Mouse (Mus musculus): ENCODE data around the gene Mettl26.
A peak's percentile ranks its signal among the peaks of the same experiment; 100 is the strongest.

Mettl26 gene

DNA sequence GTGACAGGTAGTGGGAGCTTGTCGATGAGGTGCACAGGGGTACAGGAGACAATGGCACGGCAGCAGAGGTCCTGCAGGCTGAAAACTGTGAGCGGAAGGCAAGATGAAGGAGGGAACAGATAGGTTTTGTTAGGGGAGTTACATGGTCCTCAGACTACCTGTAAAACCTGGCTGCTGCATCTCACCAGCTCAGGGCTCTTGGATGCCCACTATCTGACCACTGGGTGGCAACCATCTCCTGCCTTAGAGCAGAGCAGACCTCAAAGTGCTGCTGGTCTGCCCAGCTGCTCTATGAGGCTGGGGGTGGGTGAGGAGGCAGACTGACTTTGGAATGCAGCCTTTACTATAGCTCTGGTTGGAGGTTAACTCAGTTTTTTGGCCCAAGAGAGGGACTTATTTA lies 8.9 kb downstream of the Mettl26 start:
- DNase-seq (ENCODE audit: low spot score in 2 of 2) = no peak

DNA sequence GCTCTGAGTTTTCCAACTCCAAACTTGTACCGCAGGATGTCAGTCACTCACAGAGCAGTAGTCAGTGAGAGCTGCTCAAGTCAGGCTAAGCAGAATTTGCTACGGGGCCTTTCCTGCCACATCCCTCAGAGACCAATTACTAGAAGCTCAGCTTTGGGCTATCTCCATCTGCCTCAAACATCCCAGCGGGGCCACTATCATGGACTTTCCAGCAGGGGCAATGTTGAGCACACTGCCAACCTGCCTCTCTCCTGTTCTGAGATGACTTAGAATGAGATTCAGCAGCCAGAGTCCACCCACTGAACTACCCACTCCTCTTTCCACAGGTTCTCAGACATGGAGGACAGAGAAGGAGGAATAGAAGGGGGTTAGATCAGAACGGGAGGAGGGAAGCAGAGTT lies 10.8 kb downstream of the Mettl26 start:
- no peak for DNase-seq (ENCODE audit: low spot score in 2 of 2)

DNA sequence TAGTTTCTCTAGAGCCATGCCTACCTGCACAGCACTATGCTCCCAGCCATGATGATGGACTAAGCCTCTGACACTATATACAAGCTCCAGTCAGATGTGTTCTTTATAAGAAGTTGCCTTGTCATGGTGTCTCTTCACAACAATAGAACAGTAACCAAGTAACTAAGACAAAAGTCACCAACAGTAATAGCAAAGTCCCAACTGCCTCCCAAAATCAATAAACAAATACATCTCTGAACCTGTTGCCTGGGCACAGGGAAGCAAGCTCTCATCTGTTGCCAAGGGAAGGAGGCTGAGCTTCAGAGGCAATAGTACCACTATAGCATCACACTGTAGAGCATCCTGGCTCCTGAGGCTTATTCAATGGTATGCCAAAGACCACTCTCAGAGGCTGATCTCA lies 11.9 kb downstream of the Mettl26 start:
- no peak for DNase-seq (ENCODE audit: low spot score in 2 of 2)

DNA sequence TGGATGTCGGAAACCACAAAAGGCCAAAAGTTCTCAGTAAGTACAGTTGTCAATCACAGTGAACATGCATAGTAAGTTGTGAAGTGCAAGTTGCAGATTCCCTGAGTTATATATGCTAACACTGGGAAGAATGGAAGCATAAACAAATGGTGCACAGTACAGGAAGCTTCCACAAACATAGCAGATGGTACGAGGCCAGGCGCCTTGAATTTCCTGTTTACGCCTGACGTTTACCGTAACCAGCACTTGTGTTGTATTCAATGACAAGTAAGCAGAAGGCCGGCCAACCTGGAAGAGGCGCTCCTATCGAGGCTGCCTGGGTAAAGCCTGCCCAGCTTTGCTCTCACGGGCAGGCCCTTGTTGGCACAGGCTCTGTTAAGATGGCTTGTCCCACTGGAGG lies 12.6 kb downstream of the Mettl26 start:
- DNase-seq (ENCODE audit: low spot score in 2 of 2) = no peak

DNA sequence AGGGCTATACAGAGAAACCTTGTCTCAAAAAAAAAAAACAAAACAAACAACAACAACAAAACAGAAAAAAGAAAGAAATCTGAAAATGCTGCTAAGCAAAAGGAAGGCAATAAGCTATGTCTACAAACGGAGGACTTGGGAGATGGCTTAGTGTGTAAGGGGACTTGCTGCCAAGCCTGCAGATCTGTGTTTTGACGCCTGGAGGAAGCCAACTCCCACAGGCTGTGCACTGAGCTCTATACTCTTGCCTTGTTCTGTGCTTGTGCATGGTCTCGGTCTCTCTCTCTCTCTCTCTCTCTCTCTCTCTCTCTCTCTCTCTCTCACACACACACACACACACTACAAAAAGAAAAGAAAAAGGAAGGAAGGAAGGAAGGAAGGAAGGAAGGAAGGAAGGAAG lies 14.0 kb downstream of the Mettl26 start:
- no peak for DNase-seq (ENCODE audit: low spot score in 2 of 2)

DNA sequence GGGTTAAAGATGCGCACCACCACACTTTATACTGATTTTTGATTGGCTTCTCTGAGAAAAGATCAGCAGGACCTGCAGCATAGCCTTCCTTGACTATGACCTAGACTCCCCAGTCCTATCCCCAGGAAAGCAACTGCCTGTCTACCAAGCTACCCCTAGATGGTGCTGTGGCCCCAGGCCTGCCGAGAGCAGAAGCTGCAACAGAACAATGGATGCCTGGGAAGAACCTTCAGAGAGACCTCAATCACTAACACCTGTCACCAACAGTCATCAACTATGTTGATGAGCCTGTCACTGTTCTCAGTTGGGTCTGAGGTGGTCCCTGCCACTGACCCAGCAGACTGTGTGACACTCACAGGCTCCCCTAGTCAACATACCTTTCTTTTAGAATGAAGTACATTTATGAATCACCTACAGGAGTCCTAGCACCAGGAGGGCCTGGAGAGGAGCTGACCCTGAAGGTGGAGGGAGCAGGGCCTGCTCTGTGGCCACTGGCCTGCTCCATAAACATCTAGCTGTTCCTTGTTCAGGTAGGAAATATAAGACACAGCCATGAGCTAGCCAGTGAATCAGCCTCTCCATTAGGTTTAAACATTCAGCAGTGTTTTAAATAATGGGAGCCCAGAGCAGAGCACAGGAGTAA lies 19.2 kb downstream of the Mettl26 start:
- DNase-seq (ENCODE audit: low spot score in 2 of 2) = peak; percentile 43 to 69

DNA sequence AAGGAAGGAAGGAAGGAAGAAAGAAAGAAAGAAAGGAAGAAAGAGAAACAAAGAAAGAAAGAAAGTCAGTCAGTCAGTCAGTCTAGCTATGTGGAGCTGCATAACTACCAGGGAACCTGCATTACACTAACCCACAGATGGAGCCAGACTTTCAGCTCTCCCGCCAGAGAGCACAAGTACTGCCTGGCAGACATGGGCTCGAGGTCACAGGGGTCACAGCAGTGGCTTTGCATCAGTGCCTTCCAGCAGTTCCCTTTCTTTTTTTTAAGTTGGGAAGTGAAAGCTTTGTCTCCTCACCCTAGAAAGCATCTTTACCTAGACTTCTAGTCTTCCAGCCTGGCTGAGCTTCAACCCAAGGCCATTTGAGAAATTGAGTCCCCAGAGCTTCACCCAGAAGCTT lies 20.5 kb downstream of the Mettl26 start:
- no peak for DNase-seq (ENCODE audit: low spot score in 2 of 2)

DNA sequence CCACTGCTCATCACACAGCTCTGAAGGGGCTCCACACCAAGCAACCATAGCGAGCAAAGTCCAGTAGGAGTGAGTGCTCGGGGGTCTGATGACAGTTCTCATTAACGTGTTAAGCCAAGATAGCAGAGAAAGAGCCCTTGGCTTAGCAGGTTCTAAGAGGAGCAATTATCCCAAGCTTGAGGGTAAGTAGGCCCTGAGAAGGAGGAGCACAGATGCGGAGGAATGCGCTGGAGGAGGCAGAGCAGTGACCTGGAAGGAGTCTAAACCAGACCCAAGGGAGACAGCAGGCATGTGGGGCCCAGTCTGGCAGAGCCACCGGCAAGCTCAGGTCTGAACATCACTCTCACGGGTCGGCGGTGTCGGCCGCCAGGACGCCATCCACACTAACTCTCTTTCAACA lies 21.0 kb downstream of the Mettl26 start:
- DNase-seq (ENCODE audit: low spot score in 2 of 2) = no peak

DNA sequence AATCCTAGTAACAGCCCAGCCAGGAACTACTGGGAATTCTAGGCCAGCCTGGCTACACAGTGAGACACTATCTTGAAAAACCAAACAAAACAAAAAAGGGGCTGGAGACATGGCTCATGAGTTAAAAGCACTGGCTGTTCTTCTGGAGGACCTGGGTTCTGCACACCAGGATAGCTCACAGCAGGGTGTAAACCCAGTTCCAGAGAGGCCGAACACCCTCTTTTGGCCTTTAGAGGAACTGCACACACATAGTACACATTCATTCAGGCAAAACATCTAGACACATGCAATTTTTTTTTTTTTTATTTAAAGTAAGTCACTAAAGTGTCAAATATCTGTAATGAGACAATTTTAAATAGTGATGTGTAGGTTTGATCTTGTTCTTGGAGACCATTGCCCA lies 25.3 kb downstream of the Mettl26 start:
- no peak for DNase-seq (ENCODE audit: low spot score in 2 of 2)

DNA sequence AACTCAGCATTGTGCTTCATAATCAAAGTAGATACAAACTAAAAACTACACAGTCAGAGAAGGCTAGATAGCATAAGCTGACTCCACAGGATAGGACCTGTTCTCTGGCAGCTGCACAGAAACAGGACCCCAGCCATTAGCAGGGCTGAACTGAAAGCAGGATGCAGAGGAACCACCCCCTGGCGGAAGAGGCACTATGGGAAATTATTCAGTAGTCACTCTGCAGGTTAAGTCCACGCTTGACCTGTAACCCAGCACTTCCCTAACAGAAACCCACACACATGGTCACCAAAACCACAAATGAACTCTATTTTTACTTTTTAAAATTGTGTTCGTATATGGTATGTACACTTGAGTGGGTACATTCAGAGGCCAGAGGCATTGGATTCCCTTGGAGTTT lies 28.2 kb downstream of the Mettl26 start:
- DNase-seq (ENCODE audit: low spot score in 2 of 2) = no peak

DNA sequence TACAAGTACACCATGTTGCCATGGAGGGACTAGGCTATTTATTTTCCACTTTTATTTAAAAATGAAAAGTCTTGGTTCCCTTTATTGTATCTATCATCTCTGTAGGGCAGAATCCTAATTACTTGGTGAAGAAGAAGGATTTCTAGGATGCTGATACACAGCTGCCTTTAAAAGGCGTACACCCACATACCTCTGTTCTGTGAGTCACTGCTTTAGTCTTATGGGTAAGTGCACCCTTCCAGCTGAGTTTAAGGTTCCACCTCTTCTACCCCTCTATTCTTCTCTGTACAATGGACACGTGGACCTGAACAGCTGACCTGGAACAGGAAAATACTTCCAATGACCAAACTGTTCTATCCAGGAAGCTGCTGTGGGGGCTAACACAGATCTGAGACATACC lies 32.8 kb downstream of the Mettl26 start:
- no peak for DNase-seq (ENCODE audit: low spot score in 2 of 2)

DNA sequence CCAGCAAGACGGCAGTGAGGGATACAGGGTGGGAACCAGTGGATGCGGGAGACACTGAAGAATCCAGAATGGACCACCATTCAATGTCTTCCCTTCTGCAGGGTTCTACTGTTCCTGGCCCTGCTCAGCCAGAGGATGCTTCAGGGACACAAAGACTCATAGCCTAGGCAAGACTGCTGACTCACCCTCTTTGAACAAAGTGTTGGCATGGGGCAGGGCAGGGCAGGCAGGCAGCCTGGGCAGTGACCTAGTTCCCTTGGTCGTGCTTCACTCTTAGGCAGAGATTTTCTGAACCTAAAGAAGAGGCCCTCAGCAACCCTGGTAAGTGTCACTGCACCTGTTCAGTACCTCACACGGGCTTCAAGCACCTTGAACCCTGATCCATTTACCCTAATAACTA lies 36.9 kb downstream of the Mettl26 start:
- DNase-seq (ENCODE audit: low spot score in 2 of 2) = no peak

DNA sequence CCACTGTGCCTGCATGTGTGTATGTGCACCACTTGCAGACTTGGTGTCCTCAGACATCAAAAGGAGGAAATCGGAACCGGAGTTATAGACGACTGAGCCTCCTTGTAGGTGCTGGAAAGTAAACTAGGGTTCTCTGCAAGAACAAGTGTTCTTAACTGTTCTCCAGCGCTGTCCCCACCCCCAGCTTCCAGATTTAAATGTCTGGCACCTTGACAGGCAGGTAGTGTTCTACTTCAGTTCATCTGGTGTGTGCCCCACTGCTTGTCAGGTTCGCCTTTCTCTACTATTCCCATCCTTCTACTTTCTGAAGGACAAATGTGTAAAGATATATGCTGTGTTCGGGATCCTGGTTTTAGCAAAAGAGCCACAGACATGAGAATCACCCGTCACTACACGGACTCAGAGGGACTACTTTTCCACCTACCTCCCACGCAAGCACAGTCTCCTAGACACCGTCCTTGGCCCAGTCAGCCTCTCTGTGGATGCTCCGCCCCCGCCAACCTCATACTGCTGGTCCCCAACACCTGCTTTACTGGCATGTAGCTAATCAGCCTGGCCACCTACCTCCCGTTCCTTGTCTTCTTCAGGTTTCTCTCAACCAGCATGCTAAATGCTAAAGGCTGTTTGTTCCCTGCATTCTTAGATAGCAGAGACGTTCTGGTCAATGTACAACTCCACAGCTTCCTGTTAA lies 38.5 kb downstream of the Mettl26 start:
- no peak for DNase-seq (ENCODE audit: low spot score in 2 of 2)

DNA sequence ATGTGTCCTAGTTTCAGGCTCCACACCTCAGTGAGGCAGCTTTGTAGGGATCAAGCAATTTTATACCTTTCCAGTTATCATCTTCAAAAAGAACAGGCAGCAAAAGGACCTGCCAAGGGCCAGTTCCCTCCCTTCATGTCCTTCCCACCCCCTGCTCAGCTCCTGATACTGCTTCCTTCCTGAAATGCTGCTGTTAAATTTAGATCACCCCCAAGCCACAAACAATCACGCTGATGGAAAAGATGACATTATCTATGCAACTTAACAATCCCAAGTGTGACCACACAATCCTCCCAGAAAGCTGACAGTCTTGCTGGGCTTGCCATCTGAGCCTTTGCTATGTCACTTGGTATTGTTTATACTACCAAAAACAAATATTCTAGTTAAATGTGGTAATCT lies 39.0 kb downstream of the Mettl26 start:
- no peak for DNase-seq (ENCODE audit: low spot score in 2 of 2)

DNA sequence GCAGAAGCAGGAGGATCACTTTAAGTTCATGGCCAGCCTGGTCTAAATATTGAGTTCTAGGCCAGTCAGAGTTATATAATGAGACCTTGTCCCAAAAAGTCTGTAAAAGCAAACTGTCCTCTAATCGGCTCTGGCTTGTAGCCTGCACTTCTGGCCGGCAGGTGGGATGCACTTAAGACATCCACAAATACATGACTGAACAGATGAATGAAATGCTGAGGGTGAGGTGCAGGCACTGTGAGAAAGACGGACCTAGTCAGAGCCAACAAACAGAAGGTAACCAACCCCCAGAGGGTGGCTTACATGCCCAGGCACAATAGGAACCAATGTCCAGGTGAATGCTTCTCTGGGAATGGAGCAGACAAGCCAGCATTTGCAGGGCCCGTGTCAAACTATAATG lies 39.4 kb downstream of the Mettl26 start:
- no peak for DNase-seq (ENCODE audit: low spot score in 2 of 2)

DNA sequence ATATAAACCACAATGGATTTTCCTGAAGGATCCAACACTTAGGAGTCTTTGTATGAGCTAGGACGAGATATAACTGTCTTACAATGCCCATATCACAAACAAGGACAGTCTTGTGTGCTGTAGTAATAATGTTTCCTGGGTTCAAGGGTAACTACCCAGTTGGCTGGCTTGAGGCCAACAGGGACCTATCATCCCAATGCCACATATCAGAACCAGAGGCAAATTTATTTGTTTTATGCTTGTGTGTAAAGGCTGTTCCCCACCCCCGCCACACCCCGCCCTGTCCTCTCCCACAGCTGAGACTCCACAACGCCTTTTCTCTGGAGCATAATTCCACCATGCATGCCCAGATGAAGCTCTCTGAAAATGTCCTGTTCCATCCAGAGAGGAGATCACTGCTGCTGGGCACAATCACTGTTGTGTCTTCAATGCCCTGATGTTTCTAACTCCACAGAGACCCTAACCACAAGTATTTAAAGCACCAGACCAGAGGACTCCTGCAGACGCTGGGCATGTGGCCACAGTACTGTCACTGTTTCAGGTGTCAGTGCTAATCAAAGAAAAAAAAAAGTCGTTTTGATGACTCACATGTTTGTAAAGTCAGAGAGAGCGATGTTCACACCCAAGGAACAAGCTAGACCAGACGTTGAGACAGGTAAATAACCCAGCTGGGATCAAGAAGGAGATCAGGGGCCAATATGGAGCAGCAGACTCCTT lies 42.2 kb downstream of the Mettl26 start:
- DNase-seq (ENCODE audit: low spot score in 2 of 2) = no peak

DNA sequence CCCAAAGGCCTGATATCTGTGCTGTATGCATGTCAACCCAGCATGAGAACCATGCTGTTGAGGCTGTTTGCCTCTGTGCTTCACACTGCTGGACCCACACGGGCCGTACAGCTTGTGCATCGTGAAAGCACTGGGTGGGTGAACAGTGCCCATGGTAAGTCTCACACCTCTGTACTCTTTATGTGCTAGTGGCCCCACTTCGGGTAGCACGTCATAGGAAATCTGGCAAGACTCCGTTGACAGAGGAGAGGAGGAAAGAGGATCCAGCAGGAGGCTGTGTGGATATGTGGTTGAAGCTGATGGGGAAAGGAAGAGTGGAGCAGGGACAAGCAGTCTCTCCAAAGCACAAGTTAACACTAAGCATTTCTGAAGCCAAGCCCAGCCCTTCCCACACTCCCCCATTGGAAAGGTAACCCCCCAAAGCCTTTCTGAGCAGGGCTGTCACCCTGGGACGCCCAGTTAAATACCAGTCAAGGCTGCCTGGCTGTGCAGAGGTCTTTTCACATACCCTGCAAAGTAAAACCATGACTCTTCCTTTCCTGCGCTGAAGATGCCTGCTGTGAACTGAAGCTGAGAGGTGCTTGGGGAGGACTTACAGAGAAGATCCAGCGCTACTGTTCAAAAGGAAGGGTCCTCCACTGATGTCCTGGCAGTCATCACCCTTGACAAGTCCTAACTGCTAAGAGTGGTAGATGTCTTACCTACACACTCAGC lies 43.3 kb downstream of the Mettl26 start:
- no peak for DNase-seq (ENCODE audit: low spot score in 2 of 2)

DNA sequence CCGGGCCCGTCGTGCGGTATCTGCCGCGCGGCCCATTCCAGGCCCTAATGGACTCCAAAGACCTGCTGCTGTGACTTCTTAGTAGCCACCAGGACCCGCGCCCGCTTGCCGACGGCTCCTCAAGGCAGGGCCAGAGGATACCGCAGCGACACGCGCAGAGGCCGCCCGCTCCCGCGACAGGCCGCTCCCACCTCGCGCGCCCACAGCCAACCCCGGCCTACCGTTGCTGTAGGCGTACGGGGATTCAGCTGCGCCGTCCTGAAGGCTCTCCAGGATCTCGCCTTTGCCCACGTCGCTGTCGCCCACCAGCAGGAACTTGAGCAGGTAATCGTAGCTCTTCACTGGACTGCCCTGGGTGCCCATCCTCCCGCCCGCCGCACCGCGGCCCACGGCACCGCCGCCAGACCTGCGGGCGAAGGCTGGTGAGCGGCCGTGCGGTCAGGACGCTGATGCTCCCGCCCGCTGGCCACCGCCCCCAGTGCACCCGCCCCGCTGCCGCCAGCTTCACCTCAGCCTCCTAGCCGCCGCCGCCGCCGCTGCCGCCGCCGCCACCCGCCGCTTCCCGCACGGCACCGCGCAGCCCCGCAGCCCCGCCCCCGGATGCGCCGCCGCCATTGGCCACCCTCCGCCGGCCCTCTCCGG lies 44.4 kb downstream of the Mettl26 start, which contains the start of gene Rab40c:
Gene Rab40c (minus strand): TSS at position 584 of the 642 bp plus-strand sequence.
- DNase-seq (ENCODE audit: low spot score in 2 of 2) = no peak

DNA sequence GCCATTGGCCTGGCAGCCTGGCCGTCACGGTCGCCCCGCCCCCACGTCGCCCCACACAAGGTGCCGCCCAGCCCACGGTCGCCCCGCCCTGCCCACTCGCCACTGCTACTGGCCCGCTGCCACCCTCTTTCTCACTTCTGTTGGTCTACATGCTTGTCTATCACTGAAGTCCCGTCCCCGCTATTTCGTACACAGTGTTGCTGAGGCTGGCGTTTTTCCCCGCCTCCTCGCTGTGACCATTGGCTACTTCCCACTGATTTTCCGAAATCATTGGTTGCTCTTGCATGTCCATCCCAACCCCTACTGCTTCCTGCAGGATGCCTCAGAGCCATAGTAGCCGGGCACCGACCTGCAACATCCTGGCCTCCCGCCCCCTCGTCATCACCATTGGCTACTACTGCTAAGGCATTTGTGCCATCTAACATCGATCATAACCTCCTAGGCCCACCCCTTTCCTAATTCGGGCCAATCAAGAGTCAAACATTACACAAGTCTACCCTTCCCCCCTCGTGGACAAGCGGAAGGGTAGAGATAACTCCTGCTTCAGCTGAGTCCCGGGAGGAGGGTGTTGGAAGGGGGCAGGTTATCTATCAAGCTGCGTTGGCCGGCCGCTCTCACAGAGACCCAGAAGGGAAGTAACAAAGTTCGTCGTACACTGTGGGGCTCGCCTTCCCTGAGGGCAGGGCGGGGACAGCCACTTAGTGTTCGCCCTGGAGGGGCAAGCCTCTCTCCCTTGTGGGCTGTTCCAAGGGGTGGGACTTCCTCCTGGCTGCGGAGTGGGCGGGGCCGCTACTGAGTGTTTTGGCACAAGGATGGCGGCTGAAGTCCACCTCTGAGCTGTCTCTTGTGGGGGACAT lies 45.1 kb downstream of the Mettl26 start:
- DNase-seq (ENCODE audit: low spot score in 2 of 2) = peak; percentile 99 to 100

DNA sequence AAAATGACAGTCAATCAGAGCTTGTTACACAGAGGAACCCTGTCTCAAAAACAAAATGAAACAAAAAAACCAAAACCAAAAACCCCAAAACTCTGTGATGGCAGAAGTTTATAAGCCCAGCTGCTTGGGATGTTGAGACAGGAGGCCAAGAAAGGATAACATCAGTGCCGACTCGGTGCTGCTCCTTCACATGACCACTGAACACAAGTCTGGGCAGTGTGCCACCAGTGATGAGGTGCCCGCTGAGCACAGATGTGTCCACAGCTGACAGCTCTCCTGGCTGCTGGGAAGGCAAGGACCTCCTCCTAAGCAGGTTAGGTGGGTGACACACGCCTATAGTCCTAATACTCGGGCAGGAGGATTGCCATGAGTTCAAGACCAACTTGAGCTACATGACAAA lies 47.2 kb downstream of the Mettl26 start:
- DNase-seq (ENCODE audit: low spot score in 2 of 2) = no peak

DNA sequence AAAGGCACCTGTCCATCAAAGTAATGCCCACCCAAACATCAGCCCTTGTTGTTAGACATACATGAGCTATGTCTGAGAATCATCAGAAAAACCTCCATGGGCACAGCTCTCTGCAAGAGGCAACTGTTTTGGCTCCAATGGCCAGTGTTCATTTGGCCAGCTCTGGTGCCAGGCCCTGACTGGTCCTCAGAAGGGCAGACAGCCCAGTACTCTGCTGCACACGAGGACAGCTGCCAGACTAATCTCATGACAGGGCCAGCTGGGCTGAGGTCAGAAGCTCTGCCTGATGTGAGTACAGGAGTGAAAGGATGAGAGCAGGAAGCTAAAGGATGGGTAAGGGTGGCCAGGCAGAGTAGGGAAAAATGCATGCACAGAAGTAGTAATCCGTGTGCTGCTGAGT lies 50.5 kb downstream of the Mettl26 start:
- no peak for DNase-seq (ENCODE audit: low spot score in 2 of 2)
